Mouse (Mus musculus): Measurements from ENCODE around the gene Gsdma3.
A peak's percentile ranks its signal among the peaks of the same experiment; 100 is the strongest.
"Not testable (repeated sequence)": the region's sequence is repeated elsewhere in the genome, so short reads cannot be mapped to it uniquely, and the experiment has no call there.

The Gsdma3 gene

DNA sequence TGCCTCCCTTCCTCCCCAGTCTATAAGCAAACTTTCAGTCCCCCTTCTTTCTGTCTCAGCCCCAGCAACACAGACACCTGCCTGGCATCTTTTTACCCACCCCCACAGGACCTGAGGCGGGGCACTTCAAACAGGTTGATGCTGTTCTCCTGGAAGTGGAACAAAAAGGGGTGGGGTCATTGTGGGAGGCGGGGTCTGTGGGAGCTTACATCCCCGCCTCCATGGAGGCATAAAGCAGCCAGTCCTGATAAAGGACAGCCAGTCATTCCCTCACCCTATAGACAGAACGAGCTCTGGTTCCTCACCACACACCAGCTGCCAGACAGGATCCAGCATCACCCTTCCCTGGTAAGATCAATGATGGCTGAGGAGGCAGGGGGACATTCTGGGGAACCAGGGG is 37.9 kb downstream of the Gsdma3 start, which contains the start of gene Gsdma:
Gene Gsdma (plus strand): TSS at position 261 of the 400 bp plus-strand sequence.
- Histone ChIP-seq H3K36me3 (ENCODE audit: insufficient read depth, low read length) (no peaks in the 10 kb centered on the region), H3K4me3 (replicated peaks; ENCODE audit: low read length) (no peak within 1 kb of the TSS), H3K4me1 (replicated peaks; ENCODE audit: low read depth, low read length) (peaks cover 28% of the 10 kb centered on the region), H3K9me3 (ENCODE audit: low read length) (no peaks in the 10 kb centered on the region), H3K27me3 (ENCODE audit: insufficient read depth, low read length) (peaks cover 27% of the 10 kb centered on the region)
- TF ChIP-seq POU5F1 (IDR thresholded peaks at IDR 0.05; ENCODE audit: borderline replicate concordance, low read length) (no peak), CTCF (conservative IDR thresholded peaks at IDR 0.05; ENCODE audit: low read length) (no peak), NANOG (IDR thresholded peaks at IDR 0.05; ENCODE audit: borderline replicate concordance, low read length) (no peak)

DNA sequence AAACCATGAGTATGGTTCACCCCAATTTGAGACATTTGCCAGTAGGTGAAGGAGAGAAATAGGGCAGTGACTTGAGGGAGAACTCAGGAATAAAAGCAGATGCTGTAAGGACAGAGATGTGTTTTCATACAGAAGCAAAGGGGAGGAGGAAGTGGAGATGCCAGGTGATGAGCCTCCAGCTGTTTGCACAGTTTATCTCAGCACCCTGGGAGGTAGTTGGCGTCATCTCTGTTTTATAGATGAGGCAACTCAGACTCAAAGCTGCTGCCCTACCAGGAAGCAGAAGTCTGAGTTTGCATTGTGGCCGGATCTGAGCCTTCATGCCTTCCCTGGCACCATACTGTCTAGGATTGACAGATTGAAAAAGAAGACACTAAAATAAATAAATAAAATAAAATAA is 42.8 kb downstream of the Gsdma3 start:
- Histone ChIP-seq H3K36me3 (ENCODE audit: insufficient read depth, low read length) (no peaks in the 10 kb centered on the region), H3K9me3 (ENCODE audit: low read length) (no peaks in the 10 kb centered on the region), H3K4me3 (replicated peaks; ENCODE audit: low read length) (no peak overlapping the region), H3K4me1 (replicated peaks; ENCODE audit: low read depth, low read length) (peaks cover 38% of the 10 kb centered on the region), H3K27me3 (ENCODE audit: insufficient read depth, low read length) (peaks cover 22% of the 10 kb centered on the region)
- TF ChIP-seq CTCF (conservative IDR thresholded peaks at IDR 0.05; ENCODE audit: low read length) (no peak), NANOG (IDR thresholded peaks at IDR 0.05; ENCODE audit: borderline replicate concordance, low read length) (no peak), POU5F1 (IDR thresholded peaks at IDR 0.05; ENCODE audit: borderline replicate concordance, low read length) (no peak)

DNA sequence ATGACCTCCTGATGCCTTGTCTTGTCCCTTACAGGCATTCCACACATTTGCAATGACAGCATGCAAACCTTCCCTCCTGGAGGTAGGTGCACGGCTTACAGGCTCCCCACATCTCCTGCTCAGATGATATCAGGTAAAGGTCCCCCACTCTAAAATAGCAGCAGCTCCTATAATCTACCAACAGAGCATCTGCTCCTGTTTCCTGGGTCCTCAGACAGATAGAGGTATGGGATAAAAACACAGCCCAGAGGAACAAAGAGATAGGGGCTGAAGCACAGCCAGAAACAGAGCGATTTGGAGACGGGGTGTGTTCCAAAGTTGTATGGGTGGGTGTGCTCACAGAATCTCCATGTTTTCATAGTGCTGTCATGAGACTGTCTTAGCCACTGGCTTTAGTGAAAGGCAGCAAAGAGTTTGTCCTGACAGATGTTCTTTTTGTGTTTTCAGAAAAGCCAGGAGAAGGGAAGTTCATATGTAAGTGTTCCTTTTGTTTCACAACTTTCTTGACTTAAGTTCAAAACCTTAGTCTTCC is 45.2 kb downstream of the Gsdma3 start:
- Histone ChIP-seq H3K27me3 (ENCODE audit: insufficient read depth, low read length) (peaks cover 17% of the 10 kb centered on the region), H3K36me3 (ENCODE audit: insufficient read depth, low read length) (no peaks in the 10 kb centered on the region), H3K4me3 (replicated peaks; ENCODE audit: low read length) (no peak overlapping the region), H3K4me1 (replicated peaks; ENCODE audit: low read depth, low read length) (peaks cover 49% of the 10 kb centered on the region), H3K9me3 (ENCODE audit: low read length) (no peaks in the 10 kb centered on the region)
- TF ChIP-seq POU5F1 (IDR thresholded peaks at IDR 0.05; ENCODE audit: borderline replicate concordance, low read length) (no peak), NANOG (IDR thresholded peaks at IDR 0.05; ENCODE audit: borderline replicate concordance, low read length) (no peak), CTCF (conservative IDR thresholded peaks at IDR 0.05; ENCODE audit: low read length) (no peak)

DNA sequence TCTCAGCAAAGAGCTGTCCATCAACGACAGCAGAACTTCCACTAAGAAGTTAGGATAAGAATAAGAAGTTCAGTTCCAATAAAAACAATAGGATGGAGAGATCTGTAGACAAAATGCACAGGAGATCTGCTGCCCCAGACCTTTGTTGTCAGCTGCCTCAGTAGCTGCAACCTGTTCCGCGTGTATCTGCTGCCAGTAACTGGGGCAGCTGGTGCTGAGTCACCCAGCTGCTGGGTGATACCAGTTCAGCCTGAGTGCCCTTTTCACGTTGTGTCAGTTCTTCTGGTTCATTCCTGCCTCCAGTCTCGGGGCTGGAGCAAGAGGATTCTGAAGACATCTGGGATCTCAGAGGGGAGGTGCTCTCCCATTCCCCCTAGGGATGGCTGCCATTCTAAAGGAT is 45.7 kb downstream of the Gsdma3 start:
- peaks cover 12% of the 10 kb centered on the region for H3K27me3 ChIP-seq (ENCODE audit: insufficient read depth, low read length)
- TF ChIP-seq CTCF (conservative IDR thresholded peaks at IDR 0.05; ENCODE audit: low read length) (no peak), POU5F1 (IDR thresholded peaks at IDR 0.05; ENCODE audit: borderline replicate concordance, low read length) (no peak), NANOG (IDR thresholded peaks at IDR 0.05; ENCODE audit: borderline replicate concordance, low read length) (no peak)
- H3K4me3 ChIP-seq (replicated peaks; ENCODE audit: low read length): no peak overlapping the region
- H3K36me3 ChIP-seq (ENCODE audit: insufficient read depth, low read length): no peaks in the 10 kb centered on the region
- H3K4me1 ChIP-seq (replicated peaks; ENCODE audit: low read depth, low read length): peaks cover 54% of the 10 kb centered on the region
- no peaks in the 10 kb centered on the region for H3K9me3 ChIP-seq (ENCODE audit: low read length)

DNA sequence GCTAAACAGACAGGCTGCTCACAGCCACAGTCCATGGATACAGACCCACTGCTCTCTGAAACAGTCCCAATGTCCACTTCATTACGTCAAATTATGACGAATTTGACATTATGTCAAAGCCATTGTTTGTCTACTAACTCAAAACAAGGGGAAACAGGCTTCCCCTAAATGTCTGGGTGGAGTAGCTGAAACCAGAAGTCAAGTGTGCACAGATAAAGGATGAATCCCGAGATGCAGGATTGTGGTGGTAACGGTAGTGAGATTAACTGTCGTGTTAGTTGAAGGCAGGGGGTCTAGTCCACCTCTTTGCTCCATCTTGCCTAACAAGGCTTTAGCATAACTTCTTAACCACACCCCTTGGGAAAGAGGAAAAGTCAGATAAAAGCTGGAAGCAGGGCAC is 46.3 kb downstream of the Gsdma3 start:
- Histone ChIP-seq H3K4me3 (replicated peaks; ENCODE audit: low read length) (no peak overlapping the region), H3K36me3 (ENCODE audit: insufficient read depth, low read length) (no peaks in the 10 kb centered on the region), H3K4me1 (replicated peaks; ENCODE audit: low read depth, low read length) (peaks cover 55% of the 10 kb centered on the region), H3K27me3 (ENCODE audit: insufficient read depth, low read length) (peaks cover 6% of the 10 kb centered on the region; the same call in 1 of the 2 replicates), H3K9me3 (ENCODE audit: low read length) (no peaks in the 10 kb centered on the region)
- TF ChIP-seq NANOG (IDR thresholded peaks at IDR 0.05; ENCODE audit: borderline replicate concordance, low read length): no peak
- TF ChIP-seq POU5F1 (IDR thresholded peaks at IDR 0.05; ENCODE audit: borderline replicate concordance, low read length): no peak
- no peak for TF ChIP-seq CTCF (conservative IDR thresholded peaks at IDR 0.05; ENCODE audit: low read length)

DNA sequence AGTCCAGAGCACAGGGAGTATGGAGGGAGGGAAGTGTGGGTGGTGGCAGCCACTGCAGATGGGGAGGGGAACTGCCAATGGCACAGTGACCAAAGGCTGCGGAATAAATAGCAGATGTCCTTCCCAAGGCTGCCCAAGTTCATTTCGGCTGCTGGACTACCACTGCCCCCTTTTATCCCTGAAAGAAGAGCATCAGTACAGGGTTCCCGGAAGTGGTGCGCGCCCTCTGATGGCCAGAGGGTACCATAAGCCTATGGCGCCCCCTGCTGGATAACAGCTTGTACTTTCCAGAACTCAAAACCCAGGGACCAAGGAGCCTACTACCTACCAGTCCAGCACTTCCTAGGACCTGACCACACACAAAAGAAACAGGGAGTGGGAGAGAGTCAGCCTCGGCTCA is 47.0 kb downstream of the Gsdma3 start:
- Histone ChIP-seq H3K4me3 (replicated peaks; ENCODE audit: low read length) (peak overlapping the region; percentile 37; the same call in 1 of the 2 replicates), H3K4me1 (replicated peaks; ENCODE audit: low read depth, low read length) (peaks cover 51% of the 10 kb centered on the region)
- not testable (repeated sequence) for H3K9me3 ChIP-seq (ENCODE audit: low read length); H3K27me3 ChIP-seq (ENCODE audit: insufficient read depth, low read length); H3K36me3 ChIP-seq (ENCODE audit: insufficient read depth, low read length)
- TF ChIP-seq CTCF (conservative IDR thresholded peaks at IDR 0.05; ENCODE audit: low read length): peak; percentile 18; the same call in 1 of the 2 replicates

DNA sequence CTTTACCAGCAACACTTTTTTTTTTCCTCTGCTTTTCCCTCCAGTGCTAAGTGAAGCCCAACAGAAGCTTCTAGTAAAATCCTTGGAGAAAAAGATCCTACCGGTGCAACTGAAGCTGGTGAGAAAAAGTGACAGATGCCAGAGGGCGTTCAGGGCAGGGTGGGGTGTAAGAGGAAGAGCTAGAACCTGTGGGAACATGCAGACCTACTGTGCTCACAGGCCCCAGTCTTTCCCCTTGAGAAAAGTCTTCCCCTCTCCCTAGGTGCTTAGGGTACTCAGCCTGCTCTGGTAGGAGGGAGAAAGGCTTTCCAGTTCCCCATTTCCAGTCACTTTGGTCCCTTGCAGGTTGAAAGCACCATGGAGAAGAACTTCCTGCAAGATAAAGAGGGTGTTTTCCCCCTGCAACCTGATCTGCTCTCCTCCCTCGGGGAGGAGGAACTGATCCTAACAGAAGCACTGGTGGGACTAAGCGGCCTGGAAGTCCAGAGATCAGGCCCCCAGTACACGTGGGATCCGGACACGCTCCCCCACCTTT is 49.7 kb downstream of the Gsdma3 start:
- no peaks in the 10 kb centered on the region for H3K27me3 ChIP-seq (ENCODE audit: insufficient read depth, low read length)
- no peak overlapping the region for H3K4me3 ChIP-seq (replicated peaks; ENCODE audit: low read length)
- H3K4me1 ChIP-seq (replicated peaks; ENCODE audit: low read depth, low read length): peaks cover 73% of the 10 kb centered on the region
- no peaks in the 10 kb centered on the region for H3K9me3 ChIP-seq (ENCODE audit: low read length)
- no peak for TF ChIP-seq NANOG (IDR thresholded peaks at IDR 0.05; ENCODE audit: borderline replicate concordance, low read length)
- TF ChIP-seq POU5F1 (IDR thresholded peaks at IDR 0.05; ENCODE audit: borderline replicate concordance, low read length): no peak
- no peak for TF ChIP-seq CTCF (conservative IDR thresholded peaks at IDR 0.05; ENCODE audit: low read length)
- H3K36me3 ChIP-seq (ENCODE audit: insufficient read depth, low read length): no peaks in the 10 kb centered on the region

DNA sequence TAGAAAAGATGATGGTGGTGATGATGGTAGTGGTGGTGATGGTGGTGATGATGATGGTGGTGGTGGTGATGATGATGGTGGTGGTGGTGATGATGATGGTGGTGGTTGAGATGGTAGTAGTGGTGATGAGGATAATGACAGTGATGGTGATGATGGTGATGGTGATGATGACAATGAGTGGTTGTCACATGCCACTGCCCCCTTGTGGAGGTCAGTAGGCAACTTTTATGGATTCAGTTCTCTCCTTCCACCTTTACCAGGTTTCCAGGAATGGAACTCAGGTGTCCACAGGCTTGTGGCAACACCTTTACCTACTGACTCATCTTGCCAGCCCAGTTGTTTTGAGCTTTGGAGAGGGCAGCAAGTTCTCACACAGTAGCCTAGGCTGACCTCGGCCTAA is 53.9 kb downstream of the Gsdma3 start:
- Histone ChIP-seq H3K4me3 (replicated peaks; ENCODE audit: low read length) (peak overlapping the region; percentile 52; the same call in 1 of the 2 replicates), H3K36me3 (ENCODE audit: insufficient read depth, low read length) (peaks cover 7% of the 10 kb centered on the region), H3K9me3 (ENCODE audit: low read length) (no peaks in the 10 kb centered on the region), H3K4me1 (replicated peaks; ENCODE audit: low read depth, low read length) (peaks cover 74% of the 10 kb centered on the region), H3K27me3 (ENCODE audit: insufficient read depth, low read length) (no peaks in the 10 kb centered on the region)
- TF ChIP-seq NANOG (IDR thresholded peaks at IDR 0.05; ENCODE audit: borderline replicate concordance, low read length): no peak
- TF ChIP-seq CTCF (conservative IDR thresholded peaks at IDR 0.05; ENCODE audit: low read length): no peak
- no peak for TF ChIP-seq POU5F1 (IDR thresholded peaks at IDR 0.05; ENCODE audit: borderline replicate concordance, low read length)

DNA sequence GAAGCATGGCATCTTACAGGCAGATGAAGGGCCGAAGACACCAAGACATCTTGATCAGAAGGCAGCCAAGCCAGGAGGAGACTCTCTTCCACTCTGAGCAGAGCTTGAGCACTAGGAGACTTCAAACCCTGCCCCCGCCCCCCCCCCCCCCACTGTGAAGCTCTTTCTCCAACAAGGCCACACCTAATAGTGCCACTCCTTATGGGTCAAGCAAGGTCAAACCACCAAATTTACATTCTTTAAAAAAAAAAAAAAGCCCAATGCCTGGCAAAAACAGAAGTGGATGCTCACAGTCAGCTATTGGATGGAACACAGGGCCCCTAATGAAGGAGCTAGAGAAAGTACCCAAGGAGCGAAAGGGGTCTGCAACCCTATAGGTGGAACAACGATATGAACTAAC is 54.4 kb downstream of the Gsdma3 start:
- Histone ChIP-seq H3K4me3 (replicated peaks; ENCODE audit: low read length) (peak overlapping the region; percentile 52; the same call in 1 of the 2 replicates), H3K36me3 (ENCODE audit: insufficient read depth, low read length) (peaks cover 13% of the 10 kb centered on the region), H3K4me1 (replicated peaks; ENCODE audit: low read depth, low read length) (peaks cover 74% of the 10 kb centered on the region)
- H3K9me3 ChIP-seq (ENCODE audit: low read length); H3K27me3 ChIP-seq (ENCODE audit: insufficient read depth, low read length): not testable (repeated sequence)

Data from E14TG2a.4 (cell line).